Mouse (Mus musculus) cerebellum, adult 18-20 months (tissue): ENCODE measurements around the gene Klrb1.
"Not testable (repeated sequence)": the region's sequence is repeated elsewhere in the genome, so short reads cannot be mapped to it uniquely, and the experiment has no call there.

ENCODE experiments used
- DNase-seq, 2 experiments: peaks; one replicate each; pipeline ENCODE4 v3.0.0; 2021

The Klrb1 gene

GRCm38 (mm10) chr6:128722959-128723358 is at the start of gene Klrb1:
TSS of gene Klrb1 (minus strand) at chr6:128723059.
- no peak for DNase-seq

GRCm38 (mm10) chr6:128769481-128770253 is 46.8 kb upstream of the Klrb1 start:
- no peak for DNase-seq

- DNase-seq: no peak
Measured at GRCm38 (mm10) chr6:128768047-128768446, 45.2 kb upstream of the Klrb1 start.

GRCm38 (mm10) chr6:128766486-128767254 is 43.8 kb upstream of the Klrb1 start:
- DNase-seq: peak; percentile 47 to 52

GRCm38 (mm10) chr6:128765211-128765610 is 42.4 kb upstream of the Klrb1 start:
- no peak for DNase-seq

- DNase-seq: no peak
Measured at GRCm38 (mm10) chr6:128764598-128764997, 41.7 kb upstream of the Klrb1 start.

GRCm38 (mm10) chr6:128763736-128764523 is 41.1 kb upstream of the Klrb1 start:
- peak; percentile 94 to 98 for DNase-seq

GRCm38 (mm10) chr6:128762892-128763670 is 40.2 kb upstream of the Klrb1 start:
- DNase-seq: peak; percentile 33 to 46

- no peak for DNase-seq
Measured at GRCm38 (mm10) chr6:128761144-128761540, 38.3 kb upstream of the Klrb1 start.

- DNase-seq: peak; percentile 88 to 92
Measured at GRCm38 (mm10) chr6:128760416-128761143, 37.7 kb upstream of the Klrb1 start.

- peak; percentile 91 to 96 for DNase-seq
Measured at GRCm38 (mm10) chr6:128760016-128760415, 37.2 kb upstream of the Klrb1 start.

- peak in 1 of 2 experiments; percentile 21 for DNase-seq
Measured at GRCm38 (mm10) chr6:128759221-128759950, 36.5 kb upstream of the Klrb1 start.

GRCm38 (mm10) chr6:128755402-128755763 is 32.5 kb upstream of the Klrb1 start:
- DNase-seq: not testable (repeated sequence)

GRCm38 (mm10) chr6:128754748-128755401 is 32.0 kb upstream of the Klrb1 start:
- not testable (repeated sequence) for DNase-seq

- peak; percentile 44 to 45 for DNase-seq
Measured at GRCm38 (mm10) chr6:128754265-128754664, 31.4 kb upstream of the Klrb1 start.

GRCm38 (mm10) chr6:128753610-128754224 is 30.9 kb upstream of the Klrb1 start:
- DNase-seq: peak; percentile 84 to 90

GRCm38 (mm10) chr6:128747006-128747405 is 24.1 kb upstream of the Klrb1 start:
- DNase-seq: not testable (repeated sequence)

GRCm38 (mm10) chr6:128737445-128737844 is 14.6 kb upstream of the Klrb1 start:
- DNase-seq: no peak

- DNase-seq: peak; percentile 22 to 30
Measured at GRCm38 (mm10) chr6:128736100-128736499, 13.2 kb upstream of the Klrb1 start.

GRCm38 (mm10) chr6:128734896-128735295 is 12.0 kb upstream of the Klrb1 start:
- DNase-seq: no peak
